Mouse (Mus musculus): ENCODE data around the gene Cnpy4.

Gene Cnpy4

DNA sequence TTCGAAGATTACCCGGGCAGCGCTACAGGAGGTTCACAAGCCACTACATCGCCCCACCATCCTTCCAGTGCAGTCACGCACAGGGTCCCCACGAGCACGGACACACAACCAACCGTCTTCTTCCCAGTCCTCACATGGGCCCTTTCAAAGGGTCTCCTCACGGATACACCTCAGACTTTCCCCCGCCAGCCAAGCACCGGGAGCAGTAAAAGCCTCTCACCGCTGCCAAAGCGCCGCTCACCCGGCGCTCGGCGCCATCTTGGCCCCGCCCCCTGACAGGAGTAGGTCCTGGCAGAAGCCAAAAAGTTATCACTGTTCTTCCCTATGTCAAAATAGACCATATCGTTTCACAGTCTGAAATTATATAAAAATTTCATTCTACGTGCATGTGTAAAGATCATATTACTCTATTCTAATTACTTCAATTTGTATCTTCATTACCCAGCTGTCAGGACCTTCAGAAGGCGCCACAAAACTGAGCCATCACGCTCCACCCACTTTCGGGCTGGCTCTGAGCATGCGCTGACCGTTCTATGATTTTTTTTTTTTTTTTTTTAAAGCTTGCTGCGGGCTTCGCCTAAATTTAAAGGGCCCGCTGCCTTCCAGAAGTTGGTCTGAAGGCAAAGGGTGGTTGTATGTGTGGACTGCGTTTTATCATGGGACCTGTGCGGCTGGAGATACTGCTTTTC, at the start of gene Cnpy4, which contains the start of gene Taf6:
Gene Cnpy4 (plus strand): TSS at position 536 of the 689 bp plus-strand sequence.
Gene Taf6 (minus strand): TSS at position 502 of the 689 bp plus-strand sequence.
- ATAC-seq (ENCODE audit: low TSS enrichment): peak; percentile 66

DNA sequence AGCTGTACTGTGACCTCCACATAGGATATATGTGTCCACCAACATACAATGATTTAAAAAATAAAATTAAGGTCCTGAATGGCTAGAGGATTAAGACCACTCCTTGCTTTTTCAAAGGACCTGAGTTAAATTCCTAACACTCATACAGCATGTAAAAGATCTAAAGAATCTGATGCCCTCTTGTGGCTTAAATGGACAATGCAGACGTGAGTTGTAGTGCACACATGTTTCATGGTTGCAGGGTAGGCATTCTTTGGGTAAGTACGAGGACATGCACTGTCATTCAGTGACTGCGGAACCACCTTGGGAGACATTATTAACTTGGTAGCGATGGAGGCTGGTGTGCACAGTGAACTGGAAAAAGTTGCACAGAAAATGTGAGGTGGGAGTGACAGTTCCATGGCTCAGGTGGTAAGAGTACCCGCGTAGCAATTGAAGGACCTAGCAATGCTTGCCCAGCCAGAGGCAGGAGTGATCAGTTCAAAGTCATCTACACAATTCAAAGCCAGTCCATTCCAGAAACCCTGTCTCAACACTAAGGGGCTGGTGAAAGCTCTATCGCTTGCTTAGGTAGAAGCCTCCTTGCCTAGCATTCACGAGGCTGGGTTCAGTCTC, 49.2 kb upstream of the Cnpy4 start:
- peak; percentile 74 for ATAC-seq (ENCODE audit: low TSS enrichment)

DNA sequence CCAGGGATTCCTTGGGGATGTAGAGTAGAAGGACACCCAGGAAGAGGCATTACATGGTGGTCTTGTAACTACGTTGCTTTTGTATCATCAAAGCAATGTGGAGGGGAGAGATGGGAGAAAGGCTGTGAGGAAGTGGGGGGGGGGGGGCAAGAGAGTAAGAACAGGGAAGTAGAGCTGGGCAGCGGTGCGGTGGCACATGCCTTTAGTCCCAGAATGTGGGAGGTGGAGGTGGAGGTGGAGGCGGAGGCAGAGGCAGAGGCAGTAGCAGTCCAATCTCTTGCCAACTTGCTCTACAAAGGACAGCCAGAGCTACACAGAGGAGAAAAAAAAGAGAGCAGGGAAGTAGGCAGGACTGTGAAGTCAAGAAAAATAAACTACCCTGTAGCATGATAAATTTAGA, 48.7 kb upstream of the Cnpy4 start:
- ATAC-seq (ENCODE audit: low TSS enrichment): peak; percentile 34; the same call in 1 of the 2 replicates

- ATAC-seq (ENCODE audit: low TSS enrichment): no peak
Measured at GRCm38 (mm10) chr5:138154390-138154789, 32.9 kb upstream of the Cnpy4 start.

- peak; percentile 99 for ATAC-seq (ENCODE audit: low TSS enrichment)
Measured at GRCm38 (mm10) chr5:138155443-138155976, 31.8 kb upstream of the Cnpy4 start, which contains the start of gene Zfp113. Zfp113 (minus strand) TSS chr5:138155744.

- ATAC-seq (ENCODE audit: low TSS enrichment): no peak
Measured at GRCm38 (mm10) chr5:138160224-138160762, 27.0 kb upstream of the Cnpy4 start.

DNA sequence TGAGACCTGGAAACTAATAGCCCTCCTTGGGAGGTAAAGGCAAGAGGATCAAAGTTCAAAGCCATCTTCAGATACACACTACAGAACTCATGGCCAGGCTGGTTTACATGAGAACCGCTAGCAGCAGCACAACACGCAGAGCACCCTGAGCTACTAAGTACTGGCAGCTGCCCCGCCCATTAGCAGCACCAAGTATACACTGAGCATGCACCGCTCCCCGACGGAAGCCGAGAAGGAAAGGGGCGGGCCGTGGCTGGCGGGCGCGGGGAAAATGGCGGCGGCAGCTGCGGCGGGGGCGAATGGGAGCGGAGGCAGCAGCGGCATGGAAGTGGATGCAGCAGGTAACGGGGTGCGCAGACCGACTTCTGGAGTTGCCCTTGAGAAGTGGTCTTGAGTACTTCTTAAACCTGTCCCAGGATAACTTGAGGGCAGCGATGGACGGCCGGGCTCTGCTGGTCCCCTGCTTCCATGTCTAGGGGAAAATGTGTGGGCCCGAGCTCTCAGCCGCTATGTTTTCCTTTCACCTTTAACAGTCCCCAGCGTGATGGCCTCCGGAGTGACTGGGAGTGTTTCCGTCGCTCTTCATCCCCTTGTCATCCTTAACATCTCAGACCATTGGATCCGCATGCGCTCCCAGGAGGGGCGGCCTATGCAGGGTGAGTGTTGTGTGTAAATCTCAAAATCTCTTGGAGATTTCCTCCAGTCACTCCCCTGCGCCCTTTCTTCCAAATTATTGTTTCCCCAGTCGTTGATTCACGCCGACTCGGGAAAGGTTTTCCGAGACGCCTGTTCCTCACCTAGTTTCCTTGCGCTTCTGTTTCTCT, 26.2 kb upstream of the Cnpy4 start, which contains the start of gene Cops6:
Gene Cops6 (plus strand): TSS at position 230 of the 824 bp plus-strand sequence.
- peak; percentile 94 for ATAC-seq (ENCODE audit: low TSS enrichment)

- no peak for ATAC-seq (ENCODE audit: low TSS enrichment)
Measured at GRCm38 (mm10) chr5:138163046-138163445, 24.2 kb upstream of the Cnpy4 start.

- no peak for ATAC-seq (ENCODE audit: low TSS enrichment)
Measured at GRCm38 (mm10) chr5:138163610-138164009, 23.7 kb upstream of the Cnpy4 start.

DNA sequence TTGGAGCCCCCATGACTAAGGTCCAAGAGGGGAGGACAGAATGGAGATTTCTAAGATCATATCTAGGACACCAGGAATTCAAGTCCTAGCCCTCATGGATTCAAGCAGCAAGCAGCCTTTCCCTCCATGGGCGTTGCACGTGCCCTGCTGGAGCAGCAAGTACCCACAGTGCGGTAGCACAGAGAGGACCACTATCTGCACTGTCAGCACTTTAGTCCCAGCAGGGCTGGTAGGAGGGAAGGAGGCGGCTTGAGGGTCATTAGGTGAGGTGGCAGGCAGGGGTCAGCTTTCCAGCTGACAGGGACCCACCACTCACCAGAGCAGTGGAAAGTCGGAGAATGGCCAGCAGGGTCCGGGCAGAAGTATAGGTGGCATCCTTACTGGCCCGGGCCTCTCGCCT, 21.7 kb upstream of the Cnpy4 start:
- ATAC-seq (ENCODE audit: low TSS enrichment): no peak

DNA sequence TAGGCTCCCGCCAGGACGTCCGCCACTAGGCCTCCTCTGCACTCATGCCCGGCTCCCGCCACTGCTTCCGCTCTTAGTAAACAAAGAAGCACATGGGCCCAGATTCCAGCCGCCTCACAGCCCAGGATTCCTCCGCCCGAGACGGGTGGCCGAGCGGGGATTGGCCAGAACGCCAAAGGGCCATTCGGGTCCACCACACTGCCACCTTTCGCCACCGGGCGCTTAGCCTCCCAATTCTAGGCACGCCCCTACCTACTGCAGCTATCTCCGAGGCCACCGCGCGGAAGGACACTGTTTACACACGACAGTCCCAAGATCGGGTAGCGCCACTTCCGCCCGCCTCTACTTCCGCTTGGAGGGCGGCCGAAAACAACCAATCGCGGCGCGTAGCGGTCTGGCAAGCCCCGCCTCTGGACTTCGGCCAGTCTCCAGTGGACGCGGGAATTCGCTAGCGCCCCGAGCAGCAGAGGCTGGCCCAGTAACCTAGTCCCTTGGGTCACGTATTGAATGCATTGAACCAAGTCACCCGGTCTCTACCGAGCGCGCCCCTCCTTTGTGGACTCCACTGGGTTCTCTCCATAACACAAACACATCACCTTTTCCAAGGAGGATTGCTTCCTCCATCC, 16.2 kb upstream of the Cnpy4 start:
- ATAC-seq (ENCODE audit: low TSS enrichment): peak; percentile 66

- ATAC-seq (ENCODE audit: low TSS enrichment): peak; percentile 86
Measured at GRCm38 (mm10) chr5:138171695-138172491, 15.4 kb upstream of the Cnpy4 start, which contains the start of the genes Ap4m1 and Mcm7. Ap4m1 (plus strand) TSS chr5:138172002. Mcm7 (minus strand) TSS chr5:138172422.

DNA sequence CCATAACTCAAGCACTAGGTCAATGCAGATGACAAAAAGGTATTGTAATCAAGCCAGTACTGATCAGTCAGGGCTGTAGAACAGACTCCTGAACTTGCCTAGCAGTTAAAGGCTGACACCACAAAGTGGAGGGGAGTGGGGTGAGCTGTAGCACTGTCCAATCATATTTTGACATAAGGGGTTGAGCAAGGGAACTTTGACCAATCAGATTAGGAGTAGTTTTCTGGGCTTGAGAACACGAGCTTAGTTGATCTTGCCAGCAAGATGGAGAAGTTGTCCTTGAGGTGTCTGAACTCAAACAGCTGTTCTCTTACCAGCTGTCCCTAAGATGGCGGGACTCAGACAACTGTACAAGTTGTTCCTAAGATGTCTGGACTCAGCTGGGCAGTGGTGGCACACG, 14.1 kb upstream of the Cnpy4 start:
- no peak for ATAC-seq (ENCODE audit: low TSS enrichment)

DNA sequence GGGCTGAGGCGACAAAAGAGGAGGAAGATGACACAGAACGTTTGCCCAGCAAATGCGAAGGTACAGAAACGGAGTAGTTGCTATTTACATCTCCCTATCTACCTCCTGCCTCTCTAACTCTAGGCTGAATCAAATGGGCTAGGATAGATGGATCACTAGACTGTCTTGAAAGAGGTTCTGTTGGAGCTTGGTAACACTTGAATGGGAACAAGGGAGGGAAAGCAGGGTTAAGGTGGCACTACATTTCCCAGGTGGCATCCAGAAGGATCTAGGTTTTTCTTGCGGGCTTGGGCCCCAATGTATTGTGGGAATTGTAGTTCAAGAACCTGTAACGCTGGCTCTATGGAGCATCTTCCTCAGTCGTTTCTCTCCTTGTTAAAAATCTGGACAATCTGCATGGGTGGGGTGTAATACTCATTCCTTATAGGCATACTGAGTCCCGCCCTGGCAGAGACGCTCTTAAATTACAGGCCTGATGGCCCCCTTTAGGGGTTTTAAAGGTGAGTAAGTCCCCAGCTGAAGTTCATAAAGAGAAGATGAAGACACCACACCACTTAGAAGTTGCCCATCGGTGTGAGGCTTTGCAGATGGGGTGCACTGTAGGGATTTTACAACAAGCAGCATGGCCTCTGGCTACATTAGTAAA, 499 bp downstream of the Cnpy4 start:
- peak; percentile 95 for ATAC-seq (ENCODE audit: low TSS enrichment)

DNA sequence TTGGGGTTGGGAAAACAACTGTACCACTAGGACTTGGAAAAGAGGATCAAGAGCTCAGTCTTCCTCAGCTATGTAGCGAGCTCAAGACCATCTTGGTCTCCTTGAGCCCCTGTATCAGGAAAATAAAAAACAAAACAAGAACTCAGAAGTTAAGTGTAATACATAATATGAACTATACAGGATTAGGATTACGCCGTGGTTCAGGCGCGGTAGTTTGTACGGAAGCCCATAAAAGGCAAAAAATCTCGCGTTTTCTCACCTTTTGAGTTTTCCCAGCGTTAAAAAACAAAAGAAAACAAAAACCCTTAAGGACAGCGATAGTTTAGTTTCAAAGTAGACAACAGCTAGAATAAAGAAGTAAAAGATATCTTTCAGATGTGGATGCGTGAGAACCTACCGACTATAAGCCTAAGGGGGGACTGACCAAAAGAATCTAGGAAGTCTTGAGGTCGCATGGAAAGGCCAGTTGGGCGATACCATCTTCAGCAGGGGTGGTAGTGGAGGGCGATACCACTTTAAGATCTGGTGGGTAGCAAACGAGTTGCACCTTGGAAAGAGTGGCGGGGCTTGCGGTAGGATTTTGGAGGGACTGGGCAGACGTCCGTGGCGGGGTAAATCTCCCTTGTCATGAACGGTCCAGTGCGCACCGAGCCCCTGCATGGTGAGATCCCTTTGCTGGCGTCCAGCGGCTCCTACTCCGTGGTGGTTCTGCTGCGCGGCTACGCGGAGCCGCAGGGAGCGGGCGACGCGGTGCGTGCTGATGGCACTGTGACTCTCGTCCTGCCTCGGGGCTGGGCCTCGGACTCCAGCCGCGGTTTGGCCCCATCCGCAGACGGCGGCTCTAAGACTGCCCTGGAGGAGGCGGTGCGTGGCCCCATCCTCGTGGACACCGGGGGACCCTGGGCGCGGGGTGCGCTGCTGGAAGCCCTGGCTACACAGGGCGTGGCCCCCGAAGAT, 6.8 kb downstream of the Cnpy4 start, which contains the start of gene Mblac1:
Gene Mblac1 (plus strand): TSS at position 544 of the 957 bp plus-strand sequence.
- ATAC-seq (ENCODE audit: low TSS enrichment): peak; percentile 93

- peak; percentile 51 for ATAC-seq (ENCODE audit: low TSS enrichment)
Measured at GRCm38 (mm10) chr5:138194755-138195345, 7.6 kb downstream of the Cnpy4 start.

GRCm38 (mm10) chr5:138195463-138195862, 8.2 kb downstream of the Cnpy4 start:
- ATAC-seq (ENCODE audit: low TSS enrichment): no peak

DNA sequence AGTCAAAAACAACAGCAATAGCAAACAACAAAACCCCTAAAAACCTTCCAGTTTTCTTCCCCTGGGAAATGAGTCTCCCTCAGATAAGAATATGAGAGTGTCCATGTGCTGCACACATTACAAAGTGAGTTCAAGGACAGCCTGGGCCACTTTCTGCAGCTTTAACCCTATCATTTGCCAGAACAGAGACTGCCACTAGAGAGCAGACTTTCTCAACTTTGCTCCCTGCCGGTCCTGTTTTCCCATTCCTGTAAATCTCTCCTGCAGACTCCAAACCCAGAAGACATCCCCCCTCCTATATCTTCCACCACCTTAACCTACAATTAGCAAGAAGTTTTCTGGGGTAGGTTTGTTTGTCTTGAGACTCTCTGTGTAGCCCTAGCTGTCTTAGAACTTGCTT, 12.3 kb downstream of the Cnpy4 start:
- ATAC-seq (ENCODE audit: low TSS enrichment): peak; percentile 55; the same call in 1 of the 2 replicates

Data from frontal cortex, adult (tissue).